Mouse (Mus musculus) bone marrow, adult 2 months (tissue): ENCODE results near the gene Prtg.

ENCODE experiments used
- CTCF ChIP-seq: fragments of 200-500 bp; IDR thresholded peaks from 2 replicates; pipeline ENCODE4 v1.5.1; 2011; ENCODE audit warnings: low read length, control low read depth; ENCODE audit not compliant: control insufficient read depth, insufficient read depth
- POLR2A ChIP-seq: fragments of 200-500 bp; IDR thresholded peaks from 2 replicates; pipeline ENCODE4 v1.6.1; 2011; ENCODE audit warnings: low read depth, mild to moderate bottlenecking, control low read depth, low read length, borderline replicate concordance; ENCODE audit not compliant: control insufficient read depth

DNA sequence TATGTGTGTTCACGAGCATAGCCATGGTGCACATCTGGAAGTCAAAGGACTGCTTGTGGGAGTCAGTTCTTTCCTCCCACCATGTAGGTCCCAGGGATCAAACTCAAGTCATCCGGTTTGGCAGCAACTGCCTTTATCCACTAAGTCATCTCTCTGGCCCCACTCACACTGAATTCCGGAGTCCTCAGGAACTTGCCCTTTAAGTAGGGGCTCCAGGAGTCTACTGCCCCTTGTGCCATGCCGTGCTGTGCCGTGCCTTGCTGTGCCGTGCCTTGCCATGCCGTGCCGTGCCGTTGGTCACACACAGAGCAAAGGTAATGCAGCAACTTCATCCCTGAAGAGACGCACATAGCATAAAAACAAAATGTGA lies 15.5 kb upstream of the Prtg start:
- TF ChIP-seq CTCF (no peak), POLR2A (no peak)
